Mouse (Mus musculus) midbrain, postnatal 0 days (tissue): ENCODE data around the gene Larp4. TPM values are rescaled to one million over a fixed set of nuclear protein-coding genes. Genes with fewer than 3 reads are reported as not detected.

ENCODE experiments used
- ATAC-seq: fragments of 200-750 bp; cut with Nextera tagmentation; 2 replicates; pipeline ENCODE4 v1.8.0; 2017; ENCODE audit warnings: moderate number of reproducible peaks, mild to moderate bottlenecking, moderate TSS enrichment, moderate library complexity; ENCODE audit not compliant: low FRiP score
- DNase-seq: peaks from one replicate; pipeline ENCODE4 v3.0.0-alpha.2; 2015; ENCODE audit warnings: low spot score
- H3K27ac ChIP-seq: fragments of 300-500 bp; sonication (generic); 2 replicates; pipeline ENCODE4 v1.5.1; 2014; ENCODE audit warnings: low read depth, mild to moderate bottlenecking, low read length, mixed read lengths
- H3K27me3 ChIP-seq: fragments of 300-500 bp; sonication (generic); 2 replicates; pipeline ENCODE4 v1.6.1; 2014; ENCODE audit warnings: low read length, control low read depth, mixed read lengths; ENCODE audit not compliant: insufficient read depth
- H3K36me3 ChIP-seq: fragments of 300-500 bp; sonication (generic); 2 replicates; pipeline ENCODE4 v1.6.1; 2014; ENCODE audit warnings: low read length, control low read depth, mixed read lengths; ENCODE audit not compliant: insufficient read depth
- H3K4me1 ChIP-seq: fragments of 300-500 bp; sonication (generic); 2 replicates; pipeline ENCODE4 v1.6.1; 2014; ENCODE audit warnings: mild to moderate bottlenecking, control low read depth, antibody characterized with exemption, low read length, mixed read lengths; ENCODE audit not compliant: insufficient read depth
- H3K4me2 ChIP-seq: fragments of 300-500 bp; sonication (generic); 2 replicates; pipeline ENCODE4 v1.6.1; 2014; ENCODE audit warnings: low read depth, mild to moderate bottlenecking, low read length, mixed read lengths; ENCODE audit not compliant: poor library complexity, severe bottlenecking
- H3K4me3 ChIP-seq: fragments of 300-500 bp; sonication (generic); 2 replicates; pipeline ENCODE4 v1.5.1; 2014; ENCODE audit warnings: low read depth, mild to moderate bottlenecking, low read length, moderate library complexity
- H3K9ac ChIP-seq: fragments of 300-500 bp; sonication (generic); replicated peaks from 2 replicates; pipeline ENCODE4 v1.6.1; 2014; ENCODE audit warnings: mild to moderate bottlenecking, low read length, moderate library complexity, mixed read lengths; ENCODE audit not compliant: poor library complexity, severe bottlenecking
- H3K9me3 ChIP-seq: fragments of 300-500 bp; sonication (generic); 2 replicates; pipeline ENCODE4 v1.6.1; 2016; ENCODE audit warnings: low read length, control low read depth
- CTCF ChIP-seq: IDR thresholded peaks from 2 replicates; pipeline ENCODE4 v1.5.1; 2016; ENCODE audit warnings: antibody characterized with exemption, mild to moderate bottlenecking
- WGBS: fragments of 180-500 bp; shearing (Covaris S2); extraction: QIAGEN DNeasy Blood & Tissue Kit; methylation state at CpG from one replicate; pipeline ENCODE4 v1.1.7; 2014; 5-methylcytosine and 5-hydroxymethylcytosine counted together
- polyA plus RNA-seq: library from polyadenylated mRNA; unstranded; fragments of >200 nt; fragmentation: Nextera tagmentation; extraction: Ambion mirVana; gene quantifications from 2 replicates; pipeline ENCODE4 v1.2.1, GENCODE M21; 2015
- total RNA-seq: library from RNA; depleted of rRNA; stranded (reverse); fragments of >200 nt; gene quantifications from 2 replicates; pipeline ENCODE4 v1.2.3, GENCODE M21; 2014; rRNA removed

The Larp4 gene
- total and polyA plus RNA-seq, 2 experiments from 2014 or later, result 19.6 to 73.5 TPM

GRCm38 (mm10) chr15:100058143-100058542 lies 88.3 kb downstream of the Larp4 start:
- H3K4me1 ChIP-seq, result no peaks in the 10 kb centered on the region
- H3K27me3 ChIP-seq, result no peaks in the 10 kb centered on the region
- ATAC-seq (no peak), DNase-seq (no peak)
- WGBS, result 96% methylated on average over 3 of the region's 3 CpGs
- no peak overlapping the region for H3K27ac ChIP-seq
- H3K36me3 ChIP-seq, result no peaks in the 10 kb centered on the region
- no peak overlapping the region for H3K9ac ChIP-seq
- no peak for TF ChIP-seq CTCF
- no peak overlapping the region for H3K4me3 ChIP-seq
- H3K4me2 ChIP-seq, result no peak overlapping the region
- no peaks in the 10 kb centered on the region for H3K9me3 ChIP-seq

GRCm38 (mm10) chr15:100058912-100059311 lies 89.0 kb downstream of the Larp4 start:
- H3K4me3 ChIP-seq, result no peak overlapping the region
- no peak overlapping the region for H3K9ac ChIP-seq
- H3K4me2 ChIP-seq, result no peak overlapping the region
- no peaks in the 10 kb centered on the region for H3K9me3 ChIP-seq
- WGBS, result 63% methylated on average over 11 of the region's 11 CpGs
- no peak overlapping the region for H3K27ac ChIP-seq
- H3K36me3 ChIP-seq, result no peaks in the 10 kb centered on the region
- TF ChIP-seq CTCF, result no peak
- no peaks in the 10 kb centered on the region for H3K4me1 ChIP-seq
- DNase-seq (no peak), ATAC-seq (no peak)
- no peaks in the 10 kb centered on the region for H3K27me3 ChIP-seq

GRCm38 (mm10) chr15:100059626-100060311 lies 89.9 kb downstream of the Larp4 start:
- Histone ChIP-seq H3K9me3 (no peaks in the 10 kb centered on the region), H3K27ac (no peak overlapping the region), H3K4me2 (no peak overlapping the region), H3K36me3 (no peaks in the 10 kb centered on the region), H3K9ac (no peak overlapping the region), H3K27me3 (no peaks in the 10 kb centered on the region), H3K4me1 (no peaks in the 10 kb centered on the region), H3K4me3 (no peak overlapping the region)
- WGBS, result 72% methylated on average over 7 of the region's 7 CpGs
- ATAC-seq, result no peak
- TF ChIP-seq CTCF, result no peak
- DNase-seq, result no peak

GRCm38 (mm10) chr15:100060513-100061140 lies 90.8 kb downstream of the Larp4 start:
- no peaks in the 10 kb centered on the region for H3K9me3 ChIP-seq
- WGBS, result 79% methylated on average over 4 of the region's 4 CpGs
- no peak for DNase-seq
- no peak overlapping the region for H3K4me2 ChIP-seq
- H3K27ac ChIP-seq, result no peak overlapping the region
- ATAC-seq, result no peak
- H3K9ac ChIP-seq, result no peak overlapping the region
- H3K27me3 ChIP-seq, result no peaks in the 10 kb centered on the region
- H3K4me3 ChIP-seq, result no peak overlapping the region
- TF ChIP-seq CTCF, result no peak
- H3K4me1 ChIP-seq, result no peaks in the 10 kb centered on the region
- no peaks in the 10 kb centered on the region for H3K36me3 ChIP-seq

GRCm38 (mm10) chr15:100061377-100061776 lies 91.5 kb downstream of the Larp4 start:
- H3K9me3 ChIP-seq, result no peaks in the 10 kb centered on the region
- no peak overlapping the region for H3K4me3 ChIP-seq
- H3K4me2 ChIP-seq, result no peak overlapping the region
- H3K27ac ChIP-seq, result no peak overlapping the region
- ATAC-seq (no peak), DNase-seq (no peak)
- no peaks in the 10 kb centered on the region for H3K36me3 ChIP-seq
- TF ChIP-seq CTCF, result no peak
- H3K27me3 ChIP-seq, result no peaks in the 10 kb centered on the region
- no peak overlapping the region for H3K9ac ChIP-seq
- WGBS, result 96% methylated on average over 3 of the region's 3 CpGs
- no peaks in the 10 kb centered on the region for H3K4me1 ChIP-seq

- ATAC-seq (no peak), DNase-seq (no peak)
- no peaks in the 10 kb centered on the region for H3K4me1 ChIP-seq
- H3K27ac ChIP-seq, result no peak overlapping the region
- H3K9ac ChIP-seq, result no peak overlapping the region
- 96% methylated on average over 11 of the region's 13 CpGs for WGBS
- TF ChIP-seq CTCF, result no peak
- H3K4me2 ChIP-seq, result no peak overlapping the region
- no peaks in the 10 kb centered on the region for H3K9me3 ChIP-seq
- no peaks in the 10 kb centered on the region for H3K36me3 ChIP-seq
- no peak overlapping the region for H3K4me3 ChIP-seq
- no peaks in the 10 kb centered on the region for H3K27me3 ChIP-seq
Measured at GRCm38 (mm10) chr15:100063229-100063773, 93.4 kb downstream of the Larp4 start.

Other genes with a start within 250 kb of the Larp4 start
- 60.9 and 67.2 TPM in 2 replicates for gene Cox14, start 244.4 kb upstream of the Larp4 start, total RNA-seq
- gene Cox14, start 244.4 kb upstream of the Larp4 start, polyA plus RNA-seq, result 165 and 180 TPM in 2 replicates
- 93.5 and 94.2 TPM in 2 replicates for gene Cers5, start 197.2 kb upstream of the Larp4 start, total RNA-seq
- gene Cers5, start 197.2 kb upstream of the Larp4 start, polyA plus RNA-seq, result 75.8 and 76.8 TPM in 2 replicates
- gene Lima1, start 94.6 kb upstream of the Larp4 start, total RNA-seq, result 6.4 and 8.7 TPM in 2 replicates
- 6.7 and 7.8 TPM in 2 replicates for gene Lima1, start 94.6 kb upstream of the Larp4 start, polyA plus RNA-seq
- gene Fam186a, start 3.0 kb upstream of the Larp4 start, total RNA-seq, result not detected in 2 replicates
- gene Fam186a, start 3.0 kb upstream of the Larp4 start, polyA plus RNA-seq, result not detected in 2 replicates
- 44.1 and 44.8 TPM in 2 replicates for gene Dip2b, start 68.6 kb downstream of the Larp4 start, total RNA-seq
- gene Dip2b, start 68.6 kb downstream of the Larp4 start, polyA plus RNA-seq, result 8.0 and 10.5 TPM in 2 replicates